Mouse (Mus musculus) midbrain, embryonic 12.5 days (tissue): ENCODE measurements around the gene Frrs1. TPM values are rescaled to one million over a fixed set of nuclear protein-coding genes. Genes with fewer than 3 reads are reported as not detected.

Source experiments
- ATAC-seq: fragments of 200-750 bp; cut with Nextera tagmentation; 2 replicates; pipeline ENCODE4 v1.8.0; 2017; ENCODE audit warnings: low read depth, moderate TSS enrichment, moderate library complexity; ENCODE audit not compliant: low FRiP score
- H3K27ac ChIP-seq: fragments of 300-500 bp; sonication (generic); replicated peaks from 2 replicates; pipeline ENCODE4 v1.5.1; 2016; ENCODE audit warnings: mild to moderate bottlenecking
- H3K27me3 ChIP-seq: fragments of 300-500 bp; sonication (generic); 2 replicates; pipeline ENCODE4 v1.6.1; 2016; ENCODE audit warnings: mild to moderate bottlenecking
- H3K36me3 ChIP-seq: fragments of 300-500 bp; sonication (generic); 2 replicates; pipeline ENCODE4 v1.6.1; 2016
- H3K4me1 ChIP-seq: fragments of 300-500 bp; sonication (generic); 2 replicates; pipeline ENCODE4 v1.6.1; 2016
- H3K4me2 ChIP-seq: fragments of 300-500 bp; sonication (generic); replicated peaks from 2 replicates; pipeline ENCODE4 v1.6.1; 2016; ENCODE audit warnings: mild to moderate bottlenecking, moderate library complexity
- H3K4me3 ChIP-seq: fragments of 300-500 bp; sonication (generic); 2 replicates; pipeline ENCODE4 v1.5.1; 2016; ENCODE audit warnings: mild to moderate bottlenecking
- H3K9ac ChIP-seq: fragments of 300-500 bp; sonication (generic); replicated peaks from 2 replicates; pipeline ENCODE4 v1.6.1; 2016; ENCODE audit warnings: mild to moderate bottlenecking, moderate library complexity
- H3K9me3 ChIP-seq: fragments of 300-500 bp; sonication (generic); 2 replicates; pipeline ENCODE4 v1.6.1; 2016; ENCODE audit warnings: mild to moderate bottlenecking
- WGBS: fragments of 180-500 bp; shearing (Covaris S2); methylation state at CpG from one replicate; pipeline ENCODE4 v1.1.7; 2016; 5-methylcytosine and 5-hydroxymethylcytosine counted together
- polyA plus RNA-seq: library from polyadenylated mRNA; unstranded; fragments of >200 nt; fragmentation: Nextera tagmentation; extraction: Ambion mirVana; gene quantifications from 2 replicates; pipeline ENCODE4 v1.2.1, GENCODE M21; 2016

Gene Frrs1
- polyA plus RNA-seq, 1 experiment from 2014 or later = 5.7 TPM

GRCm38 (mm10) chr3:116955061-116955460 is 95.8 kb downstream of the Frrs1 start:
- no peaks in the 10 kb centered on the region for H3K4me1 ChIP-seq
- H3K9me3 ChIP-seq = no peaks in the 10 kb centered on the region
- ATAC-seq = no peak
- H3K27me3 ChIP-seq = no peaks in the 10 kb centered on the region
- no peak overlapping the region for H3K27ac ChIP-seq
- H3K36me3 ChIP-seq = no peaks in the 10 kb centered on the region
- H3K4me3 ChIP-seq = no peak overlapping the region
- H3K9ac ChIP-seq = no peak overlapping the region
- WGBS = 69% methylated on average over 6 of the region's 6 CpGs
- H3K4me2 ChIP-seq = no peak overlapping the region

Other genes with a start within 250 kb of the Frrs1 start
- 31.4 and 34.8 TPM in 2 replicates for gene Trmt13, start 244.9 kb upstream of the Frrs1 start, polyA plus RNA-seq
- 79.0 and 79.6 TPM in 2 replicates for gene Mfsd14a, start 196.8 kb upstream of the Frrs1 start, polyA plus RNA-seq
- not detected in 2 replicates for gene Gm43191, start 178.2 kb upstream of the Frrs1 start, polyA plus RNA-seq
- gene Slc35a3, start 146.6 kb upstream of the Frrs1 start, polyA plus RNA-seq = 8.5 and 8.7 TPM in 2 replicates
- 16.1 and 17.0 TPM in 2 replicates for gene Agl, start 51.3 kb upstream of the Frrs1 start, polyA plus RNA-seq
- gene 4930455H04Rik, start 108.8 kb downstream of the Frrs1 start, polyA plus RNA-seq = not detected in 2 replicates
- gene Palmd, start 109.5 kb downstream of the Frrs1 start, polyA plus RNA-seq = 6.5 TPM in 2 replicates